Mouse (Mus musculus) cerebellum, adult 2 months (tissue): ENCODE measurements at regions not wholly inside any gene's neighbourhood (a gene's known extent, or its start where the extent isn't known, plus 50 kb on each side); places are given as distances from the start of the nearest gene placed in this dataset.

Experiments used
- CTCF ChIP-seq: fragments of 200-500 bp; IDR thresholded peaks from 2 replicates; pipeline ENCODE4 v1.5.1; 2011; ENCODE audit warnings: low read depth, mild to moderate bottlenecking, control low read depth, low read length, moderate library complexity, borderline replicate concordance; ENCODE audit not compliant: insufficient read depth
- POLR2A ChIP-seq: fragments of 200-500 bp; IDR thresholded peaks from 2 replicates; pipeline ENCODE4 v1.6.1; 2011; ENCODE audit warnings: low read length, control low read depth, borderline replicate concordance; ENCODE audit not compliant: insufficient read depth

- TF ChIP-seq CTCF (no peak), POLR2A (no peak)
Measured at GRCm38 (mm10) chr9:41808791-41809190, 315.3 kb downstream of the Sorl1 start.
